18 mouse cellular contexts compared by ENCODE assay signal in genomic region chr6:5710063-5710605, GRCm38 (mm10). TPM values are rescaled to one million over a fixed set of nuclear protein-coding genes. Genes with fewer than 3 reads are reported as not detected.
DNase-seq lines count a peak whose midpoint lies in the region; ATAC-seq and TF ChIP-seq lines count a peak whose summit lies in the region.
"Had no signal": no experiment of that assay in that cellular context is flagged by ENCODE, and none has a peak within 500 bp of the region (broad histone marks: within the 10 kb centered on the region; RNA-seq: fewer than 3 reads in every experiment).

No protein-coding gene starts in this region.

- H3K27ac ChIP-seq in forebrain, postnatal 0 days (ENCODE audit: low read depth, low read length), result no peak overlapping the region
- H3K27ac ChIP-seq in forebrain, embryonic 12.5 days, result no peak overlapping the region
- H3K27ac ChIP-seq in limb, embryonic 14.5 days (replicated peaks; ENCODE audit: low read depth, low read length), result no peak overlapping the region
- H3K27ac ChIP-seq in limb, embryonic 10.5 days, result no peak overlapping the region
- H3K27ac ChIP-seq: embryonic facial prominence, embryonic 13.5 days; heart, adult 2 months; heart, embryonic 15.5 days; hindbrain, embryonic 13.5 days; hindbrain, postnatal 0 days had no signal

- ATAC-seq in forebrain, postnatal 0 days, result peak; percentile 25; the same call in 1 of the 2 replicates
- no peak for ATAC-seq in forebrain, embryonic 12.5 days (ENCODE audit: low FRiP score)
- peak; percentile 55; the same call in 1 of the 2 replicates for ATAC-seq in limb, embryonic 14.5 days (ENCODE audit: low FRiP score, low read depth)
- ATAC-seq: forebrain, embryonic 14.5 days; hindbrain, postnatal 0 days had no signal

- no peak for DNase-seq in forebrain, postnatal 0 days
- DNase-seq in limb, embryonic 14.5 days (ENCODE audit: low spot score), result no peak
- DNase-seq in limb, embryonic 10.5 days (ENCODE audit: low spot score), result no peak
- no peak for DNase-seq in lung, adult 18-20 months
- DNase-seq: adrenal gland, adult 8-10 months; cerebellum, adult 11-12 months; cerebellum, adult 9-10 months; cerebellum, postnatal 25 days; heart, adult 2 months; heart, postnatal 14 days had no signal

- H3K4me2 ChIP-seq in forebrain, postnatal 0 days (ENCODE audit: low read depth), result no peak overlapping the region
- no peak overlapping the region for H3K4me2 ChIP-seq in forebrain, embryonic 12.5 days
- no peak overlapping the region for H3K4me2 ChIP-seq in limb, embryonic 14.5 days (replicated peaks; ENCODE audit: low read depth, low read length, severe bottlenecking)
- H3K4me2 ChIP-seq in myocyte (ENCODE audit: low read depth), result no peak overlapping the region
- H3K4me2 ChIP-seq: embryonic facial prominence, embryonic 13.5 days; heart, embryonic 11.5 days; heart, embryonic 15.5 days; hindbrain, embryonic 13.5 days had no signal

- no peak overlapping the region for H3ac ChIP-seq in myocyte (ENCODE audit: control insufficient read depth, insufficient read length)

- no peaks in the 10 kb centered on the region for H3K4me1 ChIP-seq in forebrain, postnatal 0 days (ENCODE audit: insufficient read depth)
- H3K4me1 ChIP-seq in forebrain, embryonic 12.5 days, result no peaks in the 10 kb centered on the region
- H3K4me1 ChIP-seq in limb, embryonic 14.5 days (ENCODE audit: control insufficient read depth, insufficient read depth, low read length), result no peaks in the 10 kb centered on the region
- H3K4me1 ChIP-seq in limb, embryonic 10.5 days, result peaks cover 6% of the 10 kb centered on the region; the same call in 1 of the 2 replicates
- H3K4me1 ChIP-seq: heart, embryonic 15.5 days; hindbrain, embryonic 13.5 days had no signal

- H3K9me3 ChIP-seq in forebrain, postnatal 0 days (ENCODE audit: low read length), result no peaks in the 10 kb centered on the region
- no peaks in the 10 kb centered on the region for H3K9me3 ChIP-seq in forebrain, embryonic 12.5 days
- H3K9me3 ChIP-seq in limb, embryonic 14.5 days (ENCODE audit: control insufficient read depth, low read length), result no peaks in the 10 kb centered on the region
- H3K9me3 ChIP-seq in limb, embryonic 10.5 days (replicated peaks), result no peaks in the 10 kb centered on the region
- H3K9me3 ChIP-seq: embryonic facial prominence, embryonic 13.5 days; heart, embryonic 15.5 days; hindbrain, embryonic 13.5 days had no signal

- no peak overlapping the region for H3K9ac ChIP-seq in forebrain, postnatal 0 days
- no peak overlapping the region for H3K9ac ChIP-seq in forebrain, embryonic 12.5 days
- no peak overlapping the region for H3K9ac ChIP-seq in limb, embryonic 14.5 days (ENCODE audit: low read depth, low read length, severe bottlenecking)
- H3K9ac ChIP-seq: embryonic facial prominence, embryonic 13.5 days; heart, embryonic 15.5 days; hindbrain, embryonic 13.5 days had no signal

- TF ChIP-seq CTCF in forebrain, postnatal 0 days (IDR thresholded peaks at IDR 0.05; ENCODE audit: low read depth), result no peak

- no peaks in the 10 kb centered on the region for H3K36me3 ChIP-seq in forebrain, postnatal 0 days (ENCODE audit: insufficient read depth)
- no peaks in the 10 kb centered on the region for H3K36me3 ChIP-seq in forebrain, embryonic 12.5 days (replicated peaks)
- no peaks in the 10 kb centered on the region for H3K36me3 ChIP-seq in limb, embryonic 14.5 days (ENCODE audit: control insufficient read depth, insufficient read depth, low read length)
- no peaks in the 10 kb centered on the region for H3K36me3 ChIP-seq in limb, embryonic 10.5 days
- no peaks in the 10 kb centered on the region for H3K36me3 ChIP-seq in myocyte (ENCODE audit: control insufficient read depth, insufficient read depth)
- H3K36me3 ChIP-seq: embryonic facial prominence, embryonic 13.5 days; heart, embryonic 15.5 days; hindbrain, embryonic 13.5 days had no signal

- no peak overlapping the region for H3K4me3 ChIP-seq in forebrain, postnatal 0 days (ENCODE audit: low read depth, low read length)
- no peak overlapping the region for H3K4me3 ChIP-seq in forebrain, embryonic 12.5 days (replicated peaks)
- no peak overlapping the region for H3K4me3 ChIP-seq in limb, embryonic 14.5 days (replicated peaks; ENCODE audit: low read length)
- no peak overlapping the region for H3K4me3 ChIP-seq in limb, embryonic 10.5 days
- no peak overlapping the region for H3K4me3 ChIP-seq in myocyte
- H3K4me3 ChIP-seq: embryonic facial prominence, embryonic 13.5 days; heart, adult 2 months; heart, embryonic 15.5 days; hindbrain, embryonic 13.5 days had no signal

- no peak for TF ChIP-seq POLR2A in limb, embryonic 14.5 days (IDR thresholded peaks at IDR 0.05; ENCODE audit: borderline replicate concordance, extremely low read depth, insufficient read depth, insufficient read length)
- no peak for TF ChIP-seq POLR2A in myocyte (IDR thresholded peaks at IDR 0.05; ENCODE audit: insufficient read length, low read depth)

- 63% methylated on average over 3 of the region's 3 CpGs for WGBS in forebrain, postnatal 0 days
- WGBS in forebrain, embryonic 12.5 days, result 72% methylated on average over 3 of the region's 3 CpGs
- 51% methylated on average over 3 of the region's 3 CpGs for WGBS in limb, embryonic 14.5 days
- 70% methylated on average over 3 of the region's 3 CpGs for WGBS in limb, embryonic 10.5 days

- H3K79me2 ChIP-seq in myocyte (ENCODE audit: control insufficient read depth, insufficient read depth), result no peaks in the 10 kb centered on the region

- no peaks in the 10 kb centered on the region for H3K27me3 ChIP-seq in forebrain, postnatal 0 days (ENCODE audit: insufficient read depth, low read length)
- H3K27me3 ChIP-seq in forebrain, embryonic 12.5 days, result no peaks in the 10 kb centered on the region
- no peaks in the 10 kb centered on the region for H3K27me3 ChIP-seq in limb, embryonic 14.5 days (ENCODE audit: control insufficient read depth, insufficient read depth, low read length)
- H3K27me3 ChIP-seq in limb, embryonic 10.5 days (ENCODE audit: low read depth, poor library complexity, severe bottlenecking), result no peaks in the 10 kb centered on the region
- H3K27me3 ChIP-seq in myocyte (ENCODE audit: control insufficient read depth, insufficient read depth, insufficient read length), result no peaks in the 10 kb centered on the region
- H3K27me3 ChIP-seq: embryonic facial prominence, embryonic 13.5 days; heart, embryonic 15.5 days; hindbrain, embryonic 13.5 days had no signal

TF ChIP-seq in myocyte, 11 proteins besides CTCF, POLR2A, EP300 and RAD21:
- TF ChIP-seq REST (IDR thresholded peaks at IDR 0.05; ENCODE audit: insufficient read depth, insufficient read length) (no peak), TCF12 (IDR thresholded peaks at IDR 0.05; ENCODE audit: insufficient read depth, poor library complexity, severe bottlenecking) (no peak), TCF3 (IDR thresholded peaks at IDR 0.05; ENCODE audit: insufficient read length, low read depth) (peak; percentile 54), MYOD1 (IDR thresholded peaks at IDR 0.05; ENCODE audit: control insufficient read depth in 1 of 3, insufficient read length in 2 of 3, low read depth in 2 of 3) (peak; percentile 44 to 95 (median 94)), POLR2AphosphoS2 (IDR thresholded peaks at IDR 0.05; ENCODE audit: insufficient read length, low read depth) (no peak), MYOG (IDR thresholded peaks at IDR 0.05; ENCODE audit: control insufficient read depth in 1 of 3, insufficient read depth in 1 of 3, insufficient read length in 2 of 3, low read depth in 2 of 3) (peak in 1 of 3 experiments; percentile 38)

RNA-seq across cellular contexts. Expression of gene Dync1i1, which starts 15.3 kb away (rescaled TPM):
- total RNA-seq in forebrain, postnatal 0 days (2014; rRNA removed), result 132 and 172 TPM in 2 replicates
- polyA plus RNA-seq in forebrain, postnatal 0 days (2015; fragmentation: Nextera tagmentation; extraction: Ambion mirVana), result 134 and 193 TPM in 2 replicates
- polyA plus RNA-seq in forebrain, embryonic 12.5 days (2016; fragmentation: Nextera tagmentation; extraction: Ambion mirVana), result 5.0 and 5.4 TPM in 2 replicates
- polyA plus RNA-seq in limb, embryonic 14.5 days (2012; rRNA removed), result 12.4 and 14.3 TPM in 2 replicates
- 9.0 and 10.0 TPM in 2 replicates for polyA plus RNA-seq in limb, embryonic 14.5 days (2014; fragmentation: Nextera tagmentation; extraction: Ambion mirVana)
- polyA plus RNA-seq in limb, embryonic 10.5 days (2016; fragmentation: Nextera tagmentation; extraction: Ambion mirVana), result 5.6 and 5.8 TPM in 2 replicates
- 3.9 TPM for polyA plus RNA-seq in myocyte (2012; fragmentation: generic; extraction: Trizol)
